Mouse (Mus musculus): ENCODE data around the gene Cav2. TPM values are rescaled to one million over a fixed set of nuclear protein-coding genes. Genes with fewer than 3 reads are reported as not detected.

Cav2 gene
- 38.6 and 65.4 TPM in 2 replicates for polyA plus RNA-seq (2015; fragmentation: Nextera tagmentation; extraction: Ambion mirVana)

DNA sequence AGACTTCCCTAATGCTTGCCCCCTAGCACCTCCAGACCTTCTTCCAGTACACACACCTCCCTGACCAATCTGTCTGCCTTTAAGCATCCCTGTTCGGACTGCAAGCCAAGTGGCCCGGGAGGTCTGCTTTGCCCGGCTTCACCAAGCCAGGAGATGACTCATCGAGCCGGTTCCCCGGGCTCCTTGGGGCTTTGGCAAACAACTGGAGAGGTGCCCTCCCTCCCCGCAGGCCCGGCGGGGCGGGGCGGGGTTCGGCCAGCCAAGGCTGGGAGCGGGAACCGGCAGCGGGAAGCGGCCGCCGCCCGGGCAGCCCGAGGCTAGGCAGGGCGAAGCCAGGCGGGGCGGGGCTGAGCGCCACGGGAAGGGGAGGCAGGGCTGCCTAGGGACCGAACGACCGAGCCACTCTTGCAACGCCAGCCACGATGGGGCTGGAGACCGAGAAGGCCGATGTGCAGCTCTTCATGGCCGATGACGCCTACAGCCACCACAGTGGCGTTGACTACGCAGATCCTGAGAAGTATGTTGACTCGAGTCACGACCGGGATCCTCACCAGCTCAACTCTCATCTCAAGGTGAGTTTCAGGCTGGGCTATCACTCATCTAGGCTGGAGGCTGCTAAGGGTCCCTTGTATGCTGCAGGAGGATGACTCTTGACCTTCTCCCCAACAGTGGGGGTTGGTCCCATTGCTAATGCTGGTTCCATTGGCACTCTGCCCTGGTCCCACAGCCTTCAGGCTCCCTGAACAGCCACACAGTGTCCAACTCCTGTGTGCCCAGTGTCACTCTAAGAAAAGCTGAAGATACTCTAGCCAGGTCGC lies at the start of gene Cav2:
Gene Cav2, plus strand, starts transcription at position 247 of the 818 bp plus-strand sequence.

GRCm38 (mm10) chr6:17305954-17306601 lies 25.1 kb downstream of the Cav2 start, which contains the start of gene Cav1:
Cav1 (plus strand) TSS chr6:17306335.

Other genes starting within 250 kb of the Cav2 start
- 3.1 and 4.0 TPM in 2 replicates for gene Tes, start 216.0 kb upstream of the Cav2 start, polyA plus RNA-seq (2015; fragmentation: Nextera tagmentation; extraction: Ambion mirVana)
- 328 and 480 TPM in 2 replicates for gene Cav1, start 25.1 kb downstream of the Cav2 start, polyA plus RNA-seq (2015; fragmentation: Nextera tagmentation; extraction: Ambion mirVana)
- 3.2 and 4.5 TPM in 2 replicates for gene Met, start 182.6 kb downstream of the Cav2 start, polyA plus RNA-seq (2015; fragmentation: Nextera tagmentation; extraction: Ambion mirVana)

All from skeletal muscle tissue, postnatal 0 days (tissue).